Mouse (Mus musculus): Measurements from ENCODE around the gene Arhgap22.

The Arhgap22 gene

DNA sequence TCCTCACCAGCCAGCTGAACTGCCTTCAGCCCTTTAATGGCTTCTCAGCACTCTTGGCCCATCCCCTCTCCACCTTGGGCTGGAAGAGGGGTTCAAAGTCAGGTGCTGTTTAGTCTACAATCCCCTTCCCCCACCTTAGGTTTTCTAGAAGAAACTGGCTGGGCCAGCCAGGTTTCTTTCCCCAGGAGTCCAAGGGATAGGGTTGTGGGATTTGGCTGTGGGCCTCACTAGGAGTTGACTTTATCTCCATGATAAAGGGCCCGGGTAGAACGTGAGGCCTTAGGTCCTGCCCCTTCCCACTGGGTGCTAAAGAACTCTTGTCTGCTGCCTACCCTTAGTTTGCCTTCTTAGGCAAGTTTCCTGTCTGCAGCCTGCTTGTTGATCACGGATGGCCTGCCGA lies 117.8 kb downstream of the Arhgap22 start:
- DNase-seq (ENCODE audit: low spot score), result no peak

- DNase-seq (ENCODE audit: low spot score), result peak; percentile 17
Observed at GRCm38 (mm10) chr14:33333833-33334232, 120.0 kb downstream of the Arhgap22 start.

- no peak for DNase-seq (ENCODE audit: low spot score)
Observed at GRCm38 (mm10) chr14:33334402-33334801, 120.6 kb downstream of the Arhgap22 start.

GRCm38 (mm10) chr14:33335733-33336132 lies 121.9 kb downstream of the Arhgap22 start:
- no peak for DNase-seq (ENCODE audit: low spot score)

DNA sequence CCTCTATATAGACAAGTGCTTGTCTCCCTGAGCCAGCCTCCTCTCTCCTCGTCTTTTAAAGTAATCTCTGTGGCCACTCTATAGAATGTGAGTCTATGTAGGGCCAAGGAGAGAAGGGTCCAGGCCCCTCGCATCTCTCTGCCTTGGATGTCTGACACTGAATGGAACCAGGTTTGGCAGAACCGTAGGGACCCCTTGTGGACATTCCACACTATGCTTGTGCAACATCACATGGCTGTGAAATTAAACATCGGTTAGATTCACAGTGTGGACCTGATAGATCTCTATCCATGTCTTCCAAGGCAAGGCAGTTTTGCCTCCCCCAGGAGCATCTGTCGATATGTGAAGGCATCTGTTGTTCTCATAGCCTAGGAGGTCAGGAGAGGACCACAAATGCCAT lies 124.9 kb downstream of the Arhgap22 start:
- DNase-seq (ENCODE audit: low spot score), result no peak

DNA sequence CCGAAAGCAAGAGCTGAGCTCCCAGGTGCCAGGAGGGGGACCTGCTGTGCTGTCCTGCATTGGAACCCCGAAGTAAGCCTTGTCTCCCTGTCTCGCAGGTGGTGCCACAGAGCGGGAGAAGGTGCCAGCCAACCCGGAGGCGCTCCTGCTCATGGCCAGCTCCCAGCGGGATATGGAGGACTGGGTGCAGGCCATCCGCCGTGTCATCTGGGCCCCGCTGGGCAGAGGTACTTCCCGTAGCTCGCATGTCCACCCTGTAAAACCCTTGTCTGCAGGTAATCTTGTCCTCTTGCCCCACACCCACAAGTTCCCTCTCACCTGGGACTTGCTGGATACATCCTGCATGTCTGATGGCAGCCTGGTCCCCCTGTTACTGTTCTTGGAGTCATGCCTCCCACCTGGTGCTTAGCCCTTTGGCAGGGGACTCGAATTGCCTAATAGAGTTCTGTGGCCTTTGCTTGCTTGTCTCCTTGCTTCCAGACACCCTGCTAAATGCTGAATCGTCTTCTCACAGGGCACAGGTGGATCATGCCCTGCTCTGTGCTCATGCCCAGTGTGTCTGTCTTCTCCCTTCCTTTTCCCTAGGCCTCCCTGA lies 129.4 kb downstream of the Arhgap22 start:
- DNase-seq (ENCODE audit: low spot score), result no peak

GRCm38 (mm10) chr14:33346546-33346945 lies 132.7 kb downstream of the Arhgap22 start:
- no peak for DNase-seq (ENCODE audit: low spot score)

- DNase-seq (ENCODE audit: low spot score), result no peak
Observed at GRCm38 (mm10) chr14:33347738-33348137, 133.9 kb downstream of the Arhgap22 start.

GRCm38 (mm10) chr14:33348146-33348545 lies 134.3 kb downstream of the Arhgap22 start:
- no peak for DNase-seq (ENCODE audit: low spot score)

- no peak for DNase-seq (ENCODE audit: low spot score)
Observed at GRCm38 (mm10) chr14:33351019-33351418, 137.2 kb downstream of the Arhgap22 start.

DNA sequence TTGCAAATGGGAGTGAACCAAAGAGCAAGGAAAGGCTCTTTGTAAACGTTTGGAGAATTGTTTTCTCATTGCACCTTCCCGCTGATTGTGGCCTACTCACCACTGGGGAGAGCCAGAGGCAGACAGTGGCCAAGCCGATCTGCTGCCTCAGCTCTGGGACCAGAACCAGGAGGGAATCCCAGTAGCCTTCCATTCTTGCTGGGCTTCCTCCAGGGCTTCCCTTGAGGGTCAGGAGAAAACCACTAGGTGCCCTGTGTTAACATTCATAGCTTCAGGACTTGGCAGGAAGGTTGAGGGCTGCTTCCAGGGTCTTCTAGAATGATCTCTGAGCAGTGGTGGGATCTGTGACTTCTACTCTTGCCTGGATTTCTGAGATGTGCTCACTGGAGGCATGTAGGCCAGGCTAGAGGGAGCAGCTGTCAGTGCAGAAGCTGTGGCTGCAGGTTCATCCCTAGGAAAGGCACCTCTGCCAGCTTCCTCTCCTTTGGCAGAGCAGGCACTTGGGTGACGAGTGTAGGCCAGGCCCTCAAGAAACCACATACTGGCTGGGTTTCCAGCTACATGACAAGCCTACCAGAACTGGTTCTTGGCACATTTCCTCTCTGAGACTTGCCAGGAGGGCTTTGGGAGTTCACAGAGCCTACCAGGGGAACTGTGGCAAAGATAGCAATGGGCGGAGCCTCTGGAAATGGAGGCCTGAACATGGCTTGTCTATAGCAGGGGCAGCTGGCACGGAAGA lies 138.3 kb downstream of the Arhgap22 start:
- DNase-seq (ENCODE audit: low spot score), result no peak

- DNase-seq (ENCODE audit: low spot score), result no peak
Observed at GRCm38 (mm10) chr14:33352890-33353289, 139.1 kb downstream of the Arhgap22 start.

DNA sequence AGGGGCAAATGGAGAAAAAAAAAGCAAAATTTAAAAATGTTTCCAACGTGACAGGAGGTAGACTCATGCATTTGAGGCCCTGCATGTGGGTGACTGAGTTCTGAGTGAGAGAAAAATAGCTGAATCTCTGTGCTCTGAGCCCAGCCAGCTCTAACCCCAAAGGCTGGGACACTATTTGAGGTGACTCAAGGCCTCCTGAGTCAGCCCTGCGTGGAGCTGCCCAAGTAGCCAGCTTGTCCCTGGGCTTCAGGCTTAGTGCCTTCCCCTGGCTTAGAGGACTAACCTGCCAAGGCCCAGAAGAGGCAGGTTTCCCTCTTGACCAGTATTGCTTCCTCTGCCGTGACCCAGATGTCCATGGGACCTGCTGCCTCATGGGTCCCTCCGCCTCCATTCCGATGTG lies 141.4 kb downstream of the Arhgap22 start:
- no peak for DNase-seq (ENCODE audit: low spot score)

DNA sequence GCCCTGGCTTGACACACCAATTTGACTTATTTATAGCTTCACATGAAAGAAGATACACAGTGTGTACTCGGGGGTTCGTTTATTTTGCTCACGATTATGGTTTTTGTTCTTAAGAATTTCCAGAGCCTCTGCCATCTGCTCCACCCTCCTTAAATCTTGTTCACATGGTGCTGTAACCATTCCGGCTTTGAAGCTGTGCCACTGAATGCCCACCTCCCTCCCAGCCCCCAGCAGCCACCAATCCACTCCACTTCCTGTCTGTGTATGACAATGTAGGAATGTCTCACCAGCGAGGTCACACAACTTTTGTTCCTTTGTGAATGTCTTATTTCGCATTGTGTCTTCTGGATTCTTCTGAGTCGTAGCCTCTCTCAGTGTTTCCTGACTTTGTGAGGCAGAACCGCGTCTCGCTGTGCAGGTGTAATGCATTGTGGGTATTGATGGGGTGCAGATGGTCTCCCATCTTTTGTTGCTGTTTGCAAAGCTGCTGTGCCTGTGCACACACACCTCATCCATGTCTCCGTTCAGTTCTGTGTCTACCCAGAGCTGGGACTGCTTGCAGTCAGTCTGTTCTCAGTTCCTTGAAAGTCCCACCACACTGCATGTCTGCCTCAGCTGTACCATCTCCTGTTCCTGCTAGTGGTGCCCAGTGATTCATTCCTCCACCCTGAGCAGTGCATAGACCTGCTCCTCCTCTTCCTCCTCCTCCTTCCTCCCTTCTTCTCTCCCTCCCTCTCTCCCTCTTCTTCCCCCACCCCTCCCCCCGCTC lies 144.0 kb downstream of the Arhgap22 start:
- no peak for DNase-seq (ENCODE audit: low spot score)

GRCm38 (mm10) chr14:33358891-33359290 lies 145.1 kb downstream of the Arhgap22 start:
- no peak for DNase-seq (ENCODE audit: low spot score)

DNA sequence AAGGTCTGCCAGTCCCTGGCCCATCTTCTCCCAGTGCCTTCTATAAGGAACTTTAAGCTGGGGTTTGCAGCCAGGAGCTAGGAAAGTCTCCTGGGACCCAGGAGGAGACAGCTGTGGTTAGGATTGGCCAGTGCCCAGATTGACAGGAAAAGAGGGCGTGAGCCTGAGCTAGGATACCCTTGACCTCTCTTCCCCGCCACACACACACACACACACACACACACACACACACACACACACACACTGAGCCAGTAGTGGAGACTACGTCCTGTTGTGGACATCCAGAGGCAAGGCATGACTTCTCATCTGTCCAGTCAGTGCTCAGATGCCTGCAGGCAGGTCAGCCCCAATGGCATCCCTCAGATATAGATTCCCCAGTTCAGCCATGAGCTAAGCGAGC lies 147.7 kb downstream of the Arhgap22 start:
- no peak for DNase-seq (ENCODE audit: low spot score)

DNA sequence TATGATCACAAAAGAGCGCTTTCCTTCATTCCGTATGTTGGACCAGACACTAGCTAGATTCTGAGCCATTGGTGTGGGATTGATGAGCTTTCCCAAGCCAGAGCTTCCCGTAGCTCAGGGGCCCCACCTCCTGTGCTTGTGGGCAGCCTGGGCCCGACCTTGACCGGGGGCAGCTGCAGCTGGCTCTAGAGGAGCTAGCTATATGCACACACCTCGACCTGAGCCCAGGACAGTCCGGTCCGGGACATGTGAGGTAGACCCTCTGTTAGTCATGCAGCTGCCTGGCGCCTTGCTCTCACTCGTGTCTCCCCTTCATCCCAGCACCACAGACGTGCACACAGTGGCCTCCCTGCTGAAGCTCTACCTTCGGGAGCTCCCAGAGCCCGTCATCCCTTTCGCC lies 148.3 kb downstream of the Arhgap22 start:
- DNase-seq (ENCODE audit: low spot score), result no peak

GRCm38 (mm10) chr14:33362807-33363206 lies 149.0 kb downstream of the Arhgap22 start:
- DNase-seq (ENCODE audit: low spot score), result no peak

DNA sequence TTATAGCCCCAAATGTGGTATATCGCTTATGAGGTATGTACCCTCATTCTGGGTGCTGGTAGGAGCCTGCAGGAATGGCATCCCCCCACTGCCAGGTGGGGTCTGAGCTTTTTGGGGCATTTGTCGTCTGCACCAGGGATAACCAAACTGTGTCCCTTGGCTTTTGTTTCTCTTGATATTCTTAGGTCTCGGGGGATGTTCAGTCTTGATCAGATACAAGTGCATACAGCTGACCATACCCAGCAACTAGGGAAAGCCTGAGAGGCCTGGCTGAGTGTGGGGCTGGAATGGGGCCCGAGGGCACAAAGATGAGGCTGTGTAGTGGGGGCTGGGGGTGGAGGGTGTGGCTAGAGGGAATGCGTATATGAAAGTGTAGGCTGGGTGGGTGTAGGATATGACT lies 149.8 kb downstream of the Arhgap22 start:
- DNase-seq (ENCODE audit: low spot score), result no peak

DNA sequence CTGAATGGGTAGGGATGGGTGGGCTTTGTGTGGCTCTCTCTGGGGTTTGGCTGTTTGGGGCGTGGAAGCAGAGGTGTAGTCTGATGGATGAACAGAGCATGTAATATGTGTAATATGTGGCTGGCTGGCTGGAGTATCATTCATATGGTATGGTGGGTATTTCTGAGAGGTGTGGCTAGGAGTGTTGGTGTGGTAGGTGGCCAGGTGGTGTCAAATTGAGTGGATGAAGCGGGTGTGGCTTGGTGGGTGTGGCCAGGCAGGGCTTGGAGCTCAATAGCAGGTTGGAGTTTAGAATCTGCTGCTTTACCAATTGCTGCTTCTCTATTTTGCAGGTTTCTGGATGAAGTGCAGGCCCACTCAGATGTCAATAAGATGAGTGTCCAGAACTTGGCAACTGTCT lies 150.2 kb downstream of the Arhgap22 start:
- DNase-seq (ENCODE audit: low spot score), result no peak

GRCm38 (mm10) chr14:33366891-33367777 lies 153.3 kb downstream of the Arhgap22 start:
- no peak for DNase-seq (ENCODE audit: low spot score)

DNA sequence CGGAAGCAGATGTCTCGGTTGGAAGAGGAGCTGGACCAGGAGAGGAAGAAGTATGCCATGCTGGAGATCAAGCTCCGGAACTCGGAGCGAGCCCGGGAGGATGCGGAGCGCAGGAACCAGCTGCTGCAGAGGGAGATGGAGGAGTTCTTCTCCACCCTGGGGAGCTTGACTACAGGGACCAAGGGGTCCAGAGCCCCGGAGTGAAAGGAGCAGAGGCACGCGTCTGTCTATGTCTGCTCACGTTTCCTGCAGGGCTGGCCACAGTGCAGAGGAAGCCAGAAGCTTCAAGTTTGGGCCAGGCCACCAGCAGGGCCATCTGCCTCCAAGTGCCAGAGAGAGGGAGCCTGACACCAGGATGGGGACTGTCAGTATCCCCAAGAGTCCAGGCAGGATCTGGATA lies 155.5 kb downstream of the Arhgap22 start:
- DNase-seq (ENCODE audit: low spot score), result no peak
